Comparison of ENCODE assay signal across 8 mouse cellular contexts in genomic region chr4:152125161-152126025, GRCm38 (mm10). TPM values are rescaled to one million over a fixed set of nuclear protein-coding genes. Genes with fewer than 3 reads are reported as not detected.
DNase-seq lines count a peak whose midpoint lies in the region; ATAC-seq lines count a peak whose summit lies in the region.

No protein-coding gene starts in this region.

- no peak overlapping the region for H3K27ac ChIP-seq in embryonic facial prominence, embryonic 15.5 days (replicated peaks)
- H3K27ac ChIP-seq in heart, embryonic 16.5 days (ENCODE audit: low read length), result no peak overlapping the region
- H3K27ac ChIP-seq in liver, embryonic 12.5 days, result no peak overlapping the region
- no peak overlapping the region for H3K27ac ChIP-seq in neural tube, embryonic 11.5 days (ENCODE audit: low read depth, low read length)

- peak; percentile 62 for DNase-seq in CD4-positive helper T cell, adult 2 months (ENCODE audit: low read depth, low spot score)
- DNase-seq in R1 (ENCODE audit: low read depth, low spot score), result peak; percentile 31
- DNase-seq in neural tube, embryonic 11.5 days (ENCODE audit: low spot score), result no peak
- DNase-seq in layer of hippocampus, postnatal 14 days (ENCODE audit: low spot score in 2 of 2), result no peak

- 11% methylated on average over 56 of the region's 56 CpGs for WGBS in embryonic facial prominence, embryonic 15.5 days
- 7% methylated on average over 56 of the region's 56 CpGs for WGBS in heart, embryonic 16.5 days
- 8% methylated on average over 56 of the region's 56 CpGs for WGBS in liver, embryonic 12.5 days (ENCODE audit: insufficient replicate concordance)
- WGBS in neural tube, embryonic 11.5 days, result 4% methylated on average over 56 of the region's 56 CpGs

- H3K9me3 ChIP-seq in embryonic facial prominence, embryonic 15.5 days (replicated peaks), result no peaks in the 10 kb centered on the region
- no peaks in the 10 kb centered on the region for H3K9me3 ChIP-seq in heart, embryonic 16.5 days (replicated peaks; ENCODE audit: control insufficient read depth, low read length)
- H3K9me3 ChIP-seq in liver, embryonic 12.5 days (replicated peaks), result no peaks in the 10 kb centered on the region
- H3K9me3 ChIP-seq in neural tube, embryonic 11.5 days (ENCODE audit: control insufficient read depth, low read length), result no peaks in the 10 kb centered on the region

- H3K4me2 ChIP-seq in embryonic facial prominence, embryonic 15.5 days (replicated peaks), result peak overlapping the region; percentile 39
- peak overlapping the region; percentile 55 for H3K4me2 ChIP-seq in heart, embryonic 16.5 days (ENCODE audit: low read depth, low read length)
- peak overlapping the region; percentile 36 for H3K4me2 ChIP-seq in liver, embryonic 12.5 days
- H3K4me2 ChIP-seq in neural tube, embryonic 11.5 days (ENCODE audit: low read depth), result peak overlapping the region; percentile 28

- H3K4me3 ChIP-seq in embryonic facial prominence, embryonic 15.5 days (replicated peaks), result peak overlapping the region; percentile 25
- H3K4me3 ChIP-seq in heart, embryonic 16.5 days (ENCODE audit: low read length), result peak overlapping the region; percentile 46
- peak overlapping the region; percentile 10; the same call in 1 of the 2 replicates for H3K4me3 ChIP-seq in liver, embryonic 12.5 days
- peak overlapping the region; percentile 21 for H3K4me3 ChIP-seq in neural tube, embryonic 11.5 days (ENCODE audit: low read depth, low read length)

- H3K9ac ChIP-seq in embryonic facial prominence, embryonic 15.5 days, result no peak overlapping the region
- H3K9ac ChIP-seq in heart, embryonic 16.5 days (ENCODE audit: low read length), result peak overlapping the region; percentile 30; the same call in 1 of the 2 replicates
- H3K9ac ChIP-seq in liver, embryonic 12.5 days, result no peak overlapping the region
- no peak overlapping the region for H3K9ac ChIP-seq in neural tube, embryonic 11.5 days (ENCODE audit: low read length)

- no peaks in the 10 kb centered on the region for H3K36me3 ChIP-seq in embryonic facial prominence, embryonic 15.5 days
- H3K36me3 ChIP-seq in heart, embryonic 16.5 days (ENCODE audit: control insufficient read depth, insufficient read depth), result no peaks in the 10 kb centered on the region
- no peaks in the 10 kb centered on the region for H3K36me3 ChIP-seq in liver, embryonic 12.5 days
- no peaks in the 10 kb centered on the region for H3K36me3 ChIP-seq in neural tube, embryonic 11.5 days (ENCODE audit: control insufficient read depth, insufficient read depth, low read length)

- H3K27me3 ChIP-seq in embryonic facial prominence, embryonic 15.5 days, result peaks cover 98% of the 10 kb centered on the region
- peaks cover 90% of the 10 kb centered on the region for H3K27me3 ChIP-seq in heart, embryonic 16.5 days (ENCODE audit: control insufficient read depth, insufficient read depth, low read length)
- peaks cover 100% of the 10 kb centered on the region for H3K27me3 ChIP-seq in liver, embryonic 12.5 days (replicated peaks)
- peaks cover 97% of the 10 kb centered on the region for H3K27me3 ChIP-seq in neural tube, embryonic 11.5 days (ENCODE audit: control insufficient read depth, insufficient read depth, low read length)

- H3K4me1 ChIP-seq in embryonic facial prominence, embryonic 15.5 days, result peaks cover 30% of the 10 kb centered on the region
- H3K4me1 ChIP-seq in heart, embryonic 16.5 days (ENCODE audit: control insufficient read depth, insufficient read depth, low read length), result peaks cover 24% of the 10 kb centered on the region
- H3K4me1 ChIP-seq in liver, embryonic 12.5 days, result peaks cover 22% of the 10 kb centered on the region
- peaks cover 8% of the 10 kb centered on the region for H3K4me1 ChIP-seq in neural tube, embryonic 11.5 days (ENCODE audit: control insufficient read depth, insufficient read depth, low read length)

- no peak for ATAC-seq in embryonic facial prominence, embryonic 15.5 days (ENCODE audit: insufficient number of reproducible peaks, low FRiP score, low TSS enrichment, low read depth)
- peak; percentile 30; the same call in 1 of the 2 replicates for ATAC-seq in heart, embryonic 16.5 days (replicated peaks; ENCODE audit: extremely low read depth, insufficient read depth, low FRiP score)
- ATAC-seq in liver, embryonic 12.5 days, result no peak
- no peak for ATAC-seq in neural tube, embryonic 11.5 days (ENCODE audit: insufficient read depth, low FRiP score, low TSS enrichment)
- no peak for ATAC-seq in erythroid progenitor cell, adult 5-6 weeks (replicated peaks; ENCODE audit: low FRiP score, poor library complexity, severe bottlenecking)

RNA-seq across cellular contexts. Expression of gene Tnfrsf25, which starts 9.7 kb away (rescaled TPM):
- 1.5 and 2.0 TPM in 2 replicates for polyA plus RNA-seq in embryonic facial prominence, embryonic 15.5 days (2015; fragmentation: Nextera tagmentation; extraction: Ambion mirVana)
- 0.77 and 1.4 TPM in 2 replicates for polyA plus RNA-seq in heart, embryonic 16.5 days (2015; fragmentation: Nextera tagmentation; extraction: Ambion mirVana)
- 0.74 and 0.87 TPM in 2 replicates for polyA plus RNA-seq in liver, embryonic 12.5 days (2016; fragmentation: Nextera tagmentation; extraction: Ambion mirVana)
- 0.42 and 0.62 TPM in 2 replicates for polyA plus RNA-seq in neural tube, embryonic 11.5 days (2014; fragmentation: Nextera tagmentation; extraction: Ambion mirVana)
- total RNA-seq in erythroid progenitor cell, adult 5-6 weeks (2015; ENCODE audit: low replicate concordance), result not detected in 2 replicates
- total RNA-seq in erythroid progenitor cell, adult 5-6 weeks (2017; ENCODE audit: low replicate concordance), result 2.0 TPM in 1 of 2 replicates, not detected in the other
- 10 to 100 TPM; 17.7 to 25.6 TPM for total RNA-seq in layer of hippocampus, postnatal 14 days (2021)

RNA-seq across cellular contexts. Expression of gene Espn, which starts 26.8 kb away (rescaled TPM):
- polyA plus RNA-seq in embryonic facial prominence, embryonic 15.5 days (2015; fragmentation: Nextera tagmentation; extraction: Ambion mirVana), result 7.5 TPM in 2 replicates
- 1.3 and 1.5 TPM in 2 replicates for polyA plus RNA-seq in heart, embryonic 16.5 days (2015; fragmentation: Nextera tagmentation; extraction: Ambion mirVana)
- 2.6 and 2.9 TPM in 2 replicates for polyA plus RNA-seq in liver, embryonic 12.5 days (2016; fragmentation: Nextera tagmentation; extraction: Ambion mirVana)
- polyA plus RNA-seq in neural tube, embryonic 11.5 days (2014; fragmentation: Nextera tagmentation; extraction: Ambion mirVana), result 0.48 and 1.1 TPM in 2 replicates
- total RNA-seq in erythroid progenitor cell, adult 5-6 weeks (2015; ENCODE audit: low replicate concordance), result 0.72 TPM in 1 of 2 replicates, not detected in the other
- not detected in 2 replicates for total RNA-seq in erythroid progenitor cell, adult 5-6 weeks (2017; ENCODE audit: low replicate concordance)
- total RNA-seq in layer of hippocampus, postnatal 14 days (2021), result under 1 TPM; 0.57 to 0.94 TPM

RNA-seq across cellular contexts. Expression of gene Hes2, which starts 33.3 kb away (rescaled TPM):
- 1.6 and 1.9 TPM in 2 replicates for polyA plus RNA-seq in embryonic facial prominence, embryonic 15.5 days (2015; fragmentation: Nextera tagmentation; extraction: Ambion mirVana)
- 0.14 TPM in 1 of 2 replicates, not detected in the other for polyA plus RNA-seq in heart, embryonic 16.5 days (2015; fragmentation: Nextera tagmentation; extraction: Ambion mirVana)
- 0.05 TPM in 1 of 2 replicates, not detected in the other for polyA plus RNA-seq in liver, embryonic 12.5 days (2016; fragmentation: Nextera tagmentation; extraction: Ambion mirVana)
- 2.9 and 3.5 TPM in 2 replicates for polyA plus RNA-seq in neural tube, embryonic 11.5 days (2014; fragmentation: Nextera tagmentation; extraction: Ambion mirVana)
- total RNA-seq in erythroid progenitor cell, adult 5-6 weeks (2015; ENCODE audit: low replicate concordance), result not detected in 2 replicates
- total RNA-seq in erythroid progenitor cell, adult 5-6 weeks (2017; ENCODE audit: low replicate concordance), result not detected in 2 replicates
- not detected for total RNA-seq in layer of hippocampus, postnatal 14 days (2021)

RNA-seq across cellular contexts. Expression of gene Acot7, which starts 52.5 kb away (rescaled TPM):
- polyA plus RNA-seq in embryonic facial prominence, embryonic 15.5 days (2015; fragmentation: Nextera tagmentation; extraction: Ambion mirVana), result 65.5 and 77.0 TPM in 2 replicates
- 67.7 and 68.0 TPM in 2 replicates for polyA plus RNA-seq in heart, embryonic 16.5 days (2015; fragmentation: Nextera tagmentation; extraction: Ambion mirVana)
- polyA plus RNA-seq in liver, embryonic 12.5 days (2016; fragmentation: Nextera tagmentation; extraction: Ambion mirVana), result 33.0 and 36.2 TPM in 2 replicates
- polyA plus RNA-seq in neural tube, embryonic 11.5 days (2014; fragmentation: Nextera tagmentation; extraction: Ambion mirVana), result 159 and 173 TPM in 2 replicates
- 15.1 and 30.2 TPM in 2 replicates for total RNA-seq in erythroid progenitor cell, adult 5-6 weeks (2015; ENCODE audit: low replicate concordance)
- total RNA-seq in erythroid progenitor cell, adult 5-6 weeks (2017; ENCODE audit: low replicate concordance), result 3.7 and 3.9 TPM in 2 replicates
- 100 to 1,000 TPM; 352 to 388 TPM for total RNA-seq in layer of hippocampus, postnatal 14 days (2021)

RNA-seq across cellular contexts. Expression of gene Plekhg5, which starts 53.1 kb away (rescaled TPM):
- 20.8 and 21.3 TPM in 2 replicates for polyA plus RNA-seq in embryonic facial prominence, embryonic 15.5 days (2015; fragmentation: Nextera tagmentation; extraction: Ambion mirVana)
- polyA plus RNA-seq in heart, embryonic 16.5 days (2015; fragmentation: Nextera tagmentation; extraction: Ambion mirVana), result 11.9 and 13.4 TPM in 2 replicates
- 7.7 and 8.4 TPM in 2 replicates for polyA plus RNA-seq in liver, embryonic 12.5 days (2016; fragmentation: Nextera tagmentation; extraction: Ambion mirVana)
- polyA plus RNA-seq in neural tube, embryonic 11.5 days (2014; fragmentation: Nextera tagmentation; extraction: Ambion mirVana), result 7.2 and 7.3 TPM in 2 replicates
- 1.7 and 2.9 TPM in 2 replicates for total RNA-seq in erythroid progenitor cell, adult 5-6 weeks (2015; ENCODE audit: low replicate concordance)
- total RNA-seq in erythroid progenitor cell, adult 5-6 weeks (2017; ENCODE audit: low replicate concordance), result 3.5 and 5.3 TPM in 2 replicates
- 100 to 1,000 TPM; 106 to 115 TPM for total RNA-seq in layer of hippocampus, postnatal 14 days (2021)

Comparison
In these comparisons a context has a peak if more than half of its experiments do, and no peak if none do; other contexts are left out.
1. DNase-seq: peak in CD4-positive helper T cell, adult 2 months (single experiment) and R1 (single experiment); none in neural tube, embryonic 11.5 days (single experiment) and layer of hippocampus, postnatal 14 days (0 of 2).
2. Peak in every context shown above with its lines, with median percentiles within 50 percentile points of each other: H3K4me2 ChIP-seq and H3K4me3 ChIP-seq.